Mouse (Mus musculus) telencephalon, adult 2 months (tissue): ENCODE data around the gene Trp63.

Source experiments
- DNase-seq: peaks from one replicate; pipeline ENCODE4 v3.0.0-alpha.2; 2011; ENCODE audit warnings: low read depth, low spot score

Trp63 gene

GRCm38 (mm10) chr16:25871503-25871902 lies 187.9 kb downstream of the Trp63 start:
- no peak for DNase-seq

- DNase-seq = no peak
Observed at GRCm38 (mm10) chr16:25875681-25876080, 192.1 kb downstream of the Trp63 start.

- DNase-seq = no peak
Observed at GRCm38 (mm10) chr16:25877416-25877965, 193.9 kb downstream of the Trp63 start.

GRCm38 (mm10) chr16:25878116-25878515 lies 194.6 kb downstream of the Trp63 start:
- DNase-seq = no peak

- DNase-seq = no peak
Observed at GRCm38 (mm10) chr16:25899071-25899470, 215.5 kb downstream of the Trp63 start.

GRCm38 (mm10) chr16:25899657-25900056 lies 216.1 kb downstream of the Trp63 start:
- DNase-seq = no peak

- no peak for DNase-seq
Observed at GRCm38 (mm10) chr16:25900389-25900908, 216.9 kb downstream of the Trp63 start.

GRCm38 (mm10) chr16:25912185-25912584 lies 228.6 kb downstream of the Trp63 start:
- DNase-seq = no peak

- no peak for DNase-seq
Observed at GRCm38 (mm10) chr16:25934181-25934580, 250.6 kb downstream of the Trp63 start.
